Comparison of ENCODE assay signal across 25 mouse cellular contexts in the genomic region with DNA sequence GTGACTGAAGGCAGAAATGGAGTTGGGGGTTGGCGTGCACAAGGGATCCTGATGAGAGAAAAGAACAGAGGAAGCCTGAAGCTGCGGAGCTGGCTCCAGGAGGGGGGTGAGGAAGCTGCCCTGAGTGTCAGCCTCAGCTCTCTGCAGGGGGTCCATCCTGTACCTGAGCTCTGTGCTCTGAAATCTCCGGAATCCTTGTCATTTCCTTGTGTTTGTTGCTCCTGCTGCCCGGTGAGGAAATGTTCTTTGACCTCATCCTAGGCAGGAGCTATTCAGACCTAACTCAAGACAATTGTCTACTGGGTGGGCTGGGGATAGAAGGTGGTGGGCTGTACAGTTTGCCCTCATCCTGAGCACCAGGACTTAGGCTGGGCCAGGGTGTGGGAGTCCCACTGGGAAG. TPM values are rescaled to one million over a fixed set of nuclear protein-coding genes. Genes with fewer than 3 reads are reported as not detected.
A peak's percentile ranks its signal among the peaks of the same experiment; 100 is the strongest.
DNase-seq lines count a peak whose midpoint lies in the region; ATAC-seq and TF ChIP-seq lines count a peak whose summit lies in the region.
"Had no signal": no experiment of that assay in that cellular context is flagged by ENCODE, and none has a peak within 500 bp of the region (broad histone marks: within the 10 kb centered on the region; RNA-seq: fewer than 3 reads in every experiment).

No protein-coding gene starts in this region.

- peaks cover 32% of the 10 kb centered on the region for H3K4me1 ChIP-seq in hindbrain, embryonic 10.5 days (replicated peaks)
- no peaks in the 10 kb centered on the region for H3K4me1 ChIP-seq in hindbrain, postnatal 0 days (ENCODE audit: insufficient read depth, low read length)
- H3K4me1 ChIP-seq in kidney, embryonic 14.5 days (ENCODE audit: control insufficient read depth, insufficient read depth, low read length): no peaks in the 10 kb centered on the region
- H3K4me1 ChIP-seq in ES-Bruce4 (ENCODE audit: control insufficient read depth, insufficient read depth, low read length): peaks cover 3% of the 10 kb centered on the region
- H3K4me1 ChIP-seq in cortical plate, adult 2 months (ENCODE audit: control insufficient read depth, insufficient read depth, low read length): peaks cover 6% of the 10 kb centered on the region
- H3K4me1 ChIP-seq: neural tube, embryonic 15.5 days had no signal

- no peak for DNase-seq in hindbrain, embryonic 10.5 days (ENCODE audit: low spot score)
- DNase-seq in hindbrain, postnatal 0 days (ENCODE audit: low spot score): no peak
- peak; percentile 27 to 32 for DNase-seq in kidney, postnatal 36 days
- DNase-seq in adrenal gland, adult 2 months: no peak
- DNase-seq in lung, postnatal 10 days: no peak
- DNase-seq: adrenal gland, postnatal 36 days; cerebellum, adult 11 months; cerebellum, postnatal 10 days; gastrocnemius, postnatal 36 days; lung, embryonic 14.5 days; lung, postnatal 36 days; right cerebral cortex, adult 18-20 months; thymus, adult 18-20 months; thymus, postnatal 36 days had no signal

- 20% methylated on average over 4 of the region's 4 CpGs for WGBS in hindbrain, embryonic 10.5 days
- WGBS in hindbrain, postnatal 0 days: 40% methylated on average over 4 of the region's 4 CpGs
- WGBS in kidney, embryonic 14.5 days: 21% methylated on average over 4 of the region's 4 CpGs

- no peak for TF ChIP-seq POLR2A in ES-Bruce4 (IDR thresholded peaks at IDR 0.05; ENCODE audit: insufficient read depth, low read length)
- TF ChIP-seq POLR2A in cortical plate, adult 2 months (IDR thresholded peaks at IDR 0.05; ENCODE audit: extremely low read depth, insufficient read depth, low read length): no peak

- 0 out of 2 replicates have a peak, but pooled peaks cover 4% of the 10 kb centered on the region for H3K27me3 ChIP-seq in hindbrain, embryonic 10.5 days (ENCODE audit: insufficient read depth, poor library complexity, severe bottlenecking)
- H3K27me3 ChIP-seq in hindbrain, postnatal 0 days (ENCODE audit: insufficient read depth, low read length): no peaks in the 10 kb centered on the region
- no peaks in the 10 kb centered on the region for H3K27me3 ChIP-seq in kidney, embryonic 14.5 days (ENCODE audit: control insufficient read depth, insufficient read depth, low read length)
- no peaks in the 10 kb centered on the region for H3K27me3 ChIP-seq in ES-Bruce4 (ENCODE audit: control insufficient read depth, insufficient read depth, low read length, poor library complexity, severe bottlenecking)
- H3K27me3 ChIP-seq: heart, embryonic 15.5 days; limb, embryonic 15.5 days; neural tube, embryonic 15.5 days had no signal

- H3K4me3 ChIP-seq in hindbrain, embryonic 10.5 days: no peak overlapping the region
- no peak overlapping the region for H3K4me3 ChIP-seq in hindbrain, postnatal 0 days (ENCODE audit: low read length)
- H3K4me3 ChIP-seq in kidney, embryonic 14.5 days (ENCODE audit: low read length): no peak overlapping the region
- 0 out of 2 replicates have a peak overlapping the region, but pooled peaks have one; percentile 1 for H3K4me3 ChIP-seq in ES-Bruce4 (ENCODE audit: low read depth, low read length)
- no peak overlapping the region for H3K4me3 ChIP-seq in cortical plate, adult 2 months (ENCODE audit: insufficient read depth, low read length)
- H3K4me3 ChIP-seq: heart, embryonic 15.5 days; limb, embryonic 15.5 days; myocyte; neural tube, embryonic 15.5 days had no signal

- H3K9ac ChIP-seq in hindbrain, postnatal 0 days (replicated peaks; ENCODE audit: low read length): no peak overlapping the region
- H3K9ac ChIP-seq in kidney, embryonic 14.5 days (ENCODE audit: low read depth, low read length): no peak overlapping the region
- no peak overlapping the region for H3K9ac ChIP-seq in ES-Bruce4 (ENCODE audit: low read depth, poor library complexity, severe bottlenecking)
- H3K9ac ChIP-seq: heart, embryonic 15.5 days; limb, embryonic 15.5 days; liver, embryonic 14.5 days; lung, embryonic 14.5 days; neural tube, embryonic 15.5 days had no signal

- H3K27ac ChIP-seq in hindbrain, embryonic 10.5 days: peak overlapping the region; percentile 56
- H3K27ac ChIP-seq in hindbrain, postnatal 0 days: no peak overlapping the region
- H3K27ac ChIP-seq in kidney, embryonic 14.5 days (ENCODE audit: low read depth, low read length): no peak overlapping the region
- H3K27ac ChIP-seq in ES-Bruce4 (ENCODE audit: insufficient read depth, low read length): peak overlapping the region; percentile 25
- H3K27ac ChIP-seq in cortical plate, adult 2 months (ENCODE audit: insufficient read depth, low read length): peak overlapping the region; percentile 62
- H3K27ac ChIP-seq: heart, embryonic 15.5 days; kidney, postnatal 0 days; limb, embryonic 15.5 days; liver, embryonic 14.5 days; neural tube, embryonic 15.5 days had no signal

- no peak for ATAC-seq in hindbrain, postnatal 0 days
- ATAC-seq in kidney, embryonic 14.5 days (ENCODE audit: low FRiP score, low TSS enrichment): no peak
- ATAC-seq: hindbrain, embryonic 16.5 days; midbrain, embryonic 16.5 days had no signal

- H3K36me3 ChIP-seq in hindbrain, embryonic 10.5 days: no peaks in the 10 kb centered on the region
- H3K36me3 ChIP-seq in hindbrain, postnatal 0 days (ENCODE audit: insufficient read depth, low read length): no peaks in the 10 kb centered on the region
- H3K36me3 ChIP-seq in kidney, embryonic 14.5 days (ENCODE audit: control insufficient read depth, insufficient read depth, low read length): no peaks in the 10 kb centered on the region
- no peaks in the 10 kb centered on the region for H3K36me3 ChIP-seq in ES-Bruce4 (ENCODE audit: control insufficient read depth, insufficient read depth, low read length, poor library complexity, severe bottlenecking)
- H3K36me3 ChIP-seq: heart, embryonic 15.5 days; limb, embryonic 15.5 days; neural tube, embryonic 15.5 days had no signal

- peak; percentile 76; the same call in 1 of the 2 replicates for TF ChIP-seq EP300 in ES-Bruce4 (IDR thresholded peaks at IDR 0.05; ENCODE audit: insufficient read depth, low read depth, low read length)

- no peak overlapping the region for H3K4me2 ChIP-seq in hindbrain, postnatal 0 days (ENCODE audit: low read depth, low read length)
- H3K4me2 ChIP-seq in kidney, embryonic 14.5 days (replicated peaks; ENCODE audit: low read depth, low read length): no peak overlapping the region
- H3K4me2 ChIP-seq: heart, embryonic 15.5 days; limb, embryonic 15.5 days; lung, embryonic 14.5 days; neural tube, embryonic 15.5 days had no signal

- TF ChIP-seq CTCF in hindbrain, postnatal 0 days (IDR thresholded peaks at IDR 0.05; ENCODE audit: low read depth): no peak
- TF ChIP-seq CTCF in ES-Bruce4 (IDR thresholded peaks at IDR 0.05; ENCODE audit: low read depth, low read length): no peak
- TF ChIP-seq CTCF in cortical plate, adult 2 months (IDR thresholded peaks at IDR 0.05; ENCODE audit: extremely low read depth, insufficient read depth, low read length): no peak

- no peaks in the 10 kb centered on the region for H3K9me3 ChIP-seq in hindbrain, embryonic 10.5 days
- no peaks in the 10 kb centered on the region for H3K9me3 ChIP-seq in hindbrain, postnatal 0 days (ENCODE audit: low read length)
- H3K9me3 ChIP-seq in kidney, embryonic 14.5 days (ENCODE audit: control insufficient read depth, low read length): no peaks in the 10 kb centered on the region
- no peaks in the 10 kb centered on the region for H3K9me3 ChIP-seq in ES-Bruce4 (replicated peaks; ENCODE audit: control insufficient read depth, insufficient read depth, low read length, poor library complexity, severe bottlenecking)
- H3K9me3 ChIP-seq: heart, embryonic 15.5 days; limb, embryonic 15.5 days; neural tube, embryonic 15.5 days had no signal

RNA-seq across cellular contexts. Expression of a gene that starts 13.5 kb away (rescaled TPM):
- polyA plus RNA-seq in hindbrain, embryonic 10.5 days (2016; fragmentation: Nextera tagmentation; extraction: Ambion mirVana): 153 and 228 TPM in 2 replicates
- 119 and 120 TPM in 2 replicates for total RNA-seq in hindbrain, postnatal 0 days (2014; rRNA removed)
- polyA plus RNA-seq in hindbrain, postnatal 0 days (2015; fragmentation: Nextera tagmentation; extraction: Ambion mirVana): 48.8 and 50.6 TPM in 2 replicates
- polyA plus RNA-seq in kidney, embryonic 14.5 days (2014; fragmentation: Nextera tagmentation; extraction: Ambion mirVana): 53.6 and 74.1 TPM in 2 replicates
- polyA plus RNA-seq in ES-Bruce4 (2011; ENCODE audit: insufficient read depth, insufficient read length, low read depth, missing spikeins): 682 and 697 TPM in 2 replicates
- 112 and 125 TPM in 2 replicates for polyA plus RNA-seq in cortical plate, adult 2 months (2012; rRNA removed)
- 10 to 100 TPM; 21.9 to 22.0 TPM for total RNA-seq in adrenal gland, adult 2 months (2021)
- 35.8 and 39.4 TPM in 2 replicates for polyA plus RNA-seq in adrenal gland, adult 2 months (2012; rRNA removed)

Comparison
In these comparisons a context has a peak if more than half of its experiments do, and no peak if none do; other contexts are left out.
1. H3K27ac ChIP-seq: peak in hindbrain, embryonic 10.5 days (single experiment), ES-Bruce4 (single experiment) and cortical plate, adult 2 months (single experiment); none in hindbrain, postnatal 0 days (single experiment) and kidney, embryonic 14.5 days (single experiment).
2. DNase-seq: peak in kidney, postnatal 36 days (2 of 2); none in hindbrain, embryonic 10.5 days (single experiment), hindbrain, postnatal 0 days (single experiment), adrenal gland, adult 2 months (single experiment) and lung, postnatal 10 days (single experiment).